Mouse (Mus musculus) neutrophil, adult 5-6 weeks (primary cell): ENCODE results near the gene Plekhm3. TPM values are rescaled to one million over a fixed set of nuclear protein-coding genes. Genes with fewer than 3 reads are reported as not detected.
A peak's percentile ranks its signal among the peaks of the same experiment; 100 is the strongest.

Source experiments
- ATAC-seq: fragments of 151-379, 151-347 bp; 2 replicates; pipeline ENCODE4 v1.8.0; 2017; ENCODE audit warnings: mild to moderate bottlenecking, moderate TSS enrichment; ENCODE audit not compliant: insufficient number of reproducible peaks, poor library complexity, low FRiP score, severe bottlenecking; ENCODE audit errors: extremely low read depth
- total RNA-seq: library from RNA; stranded (forward); fragments of 200-1000 nt; gene quantifications from 2 replicates; pipeline ENCODE4 v1.2.3, GENCODE M21; 2017

Plekhm3 gene
- total RNA-seq, 1 experiment from 2014 or later: 60.1 TPM

DNA sequence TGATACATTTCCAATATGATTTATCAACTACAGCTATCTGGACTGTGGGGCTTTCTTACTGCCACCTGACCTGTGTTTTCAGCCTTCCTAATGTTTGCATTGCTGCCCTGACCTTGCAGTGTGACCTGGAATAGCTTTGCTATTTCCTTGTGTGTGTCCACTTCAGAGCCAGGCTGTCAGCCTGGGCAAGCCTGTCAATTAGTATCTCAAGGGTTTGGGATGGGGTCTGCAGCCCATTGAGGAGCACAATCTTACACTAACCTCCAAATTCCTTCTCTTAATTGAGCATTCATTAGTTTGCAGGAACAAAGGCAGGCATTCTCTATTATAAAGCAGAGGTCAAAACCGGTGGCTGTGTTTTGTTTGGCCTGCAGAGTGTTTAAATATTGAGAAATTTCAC lies 107.6 kb downstream of the Plekhm3 start:
- no peak for ATAC-seq

DNA sequence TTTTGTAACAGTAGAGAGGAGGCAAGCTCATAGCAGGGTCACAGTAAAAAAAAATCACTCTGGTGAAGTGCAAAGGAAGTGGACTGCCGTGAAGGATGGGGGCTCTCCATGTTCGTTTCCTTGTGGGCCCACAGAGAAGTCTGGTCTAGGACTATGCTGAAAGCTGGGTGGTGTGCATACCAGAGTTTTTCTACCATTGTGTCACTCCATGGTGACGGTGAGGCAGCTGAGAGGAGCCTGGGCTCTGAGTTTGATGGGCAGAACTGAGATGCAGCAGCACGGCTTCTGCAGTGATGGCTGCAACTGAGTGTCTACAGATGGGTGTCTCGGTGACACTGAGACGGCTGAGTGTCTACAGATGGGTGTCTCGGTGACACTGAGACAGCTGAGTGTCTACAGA lies 108.5 kb downstream of the Plekhm3 start:
- ATAC-seq: no peak

DNA sequence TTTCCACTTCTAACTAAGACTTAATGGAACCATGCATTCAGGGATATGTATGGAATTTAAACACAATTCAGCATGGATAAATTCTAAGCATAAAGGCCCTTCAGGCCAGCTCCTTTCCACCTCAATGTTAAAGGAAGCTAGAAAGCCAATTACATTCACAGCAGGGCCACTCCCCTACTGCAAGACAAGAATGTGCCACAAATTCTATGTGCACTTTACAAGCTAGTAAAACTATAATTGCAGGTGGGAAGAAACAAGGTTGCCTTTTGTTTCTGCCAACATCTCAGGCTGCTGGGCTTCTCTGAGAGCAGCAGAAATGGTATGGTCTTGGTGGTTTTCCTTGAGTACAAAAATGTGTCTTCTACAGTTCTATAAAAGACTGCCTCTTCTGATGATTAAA lies 109.1 kb downstream of the Plekhm3 start:
- no peak for ATAC-seq

DNA sequence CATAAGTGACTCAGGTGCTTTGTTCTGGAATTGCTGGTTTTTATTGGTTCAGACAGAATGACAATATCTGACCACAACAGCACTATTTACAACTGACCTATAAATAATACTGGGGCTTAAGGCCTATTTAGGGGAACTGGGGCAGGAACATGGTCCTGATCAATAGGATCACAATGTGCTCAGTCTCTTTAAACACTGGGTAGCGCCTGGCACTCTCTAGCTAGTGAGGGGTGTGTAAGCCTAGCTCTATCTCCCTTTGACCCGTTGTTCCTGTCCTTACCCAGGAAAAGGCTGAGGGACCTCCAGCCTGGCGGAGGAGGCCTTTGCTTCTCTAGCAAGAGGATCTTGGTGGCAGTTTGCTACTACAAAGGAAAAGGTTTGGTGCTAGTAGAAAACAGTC lies 111.6 kb downstream of the Plekhm3 start:
- no peak for ATAC-seq

DNA sequence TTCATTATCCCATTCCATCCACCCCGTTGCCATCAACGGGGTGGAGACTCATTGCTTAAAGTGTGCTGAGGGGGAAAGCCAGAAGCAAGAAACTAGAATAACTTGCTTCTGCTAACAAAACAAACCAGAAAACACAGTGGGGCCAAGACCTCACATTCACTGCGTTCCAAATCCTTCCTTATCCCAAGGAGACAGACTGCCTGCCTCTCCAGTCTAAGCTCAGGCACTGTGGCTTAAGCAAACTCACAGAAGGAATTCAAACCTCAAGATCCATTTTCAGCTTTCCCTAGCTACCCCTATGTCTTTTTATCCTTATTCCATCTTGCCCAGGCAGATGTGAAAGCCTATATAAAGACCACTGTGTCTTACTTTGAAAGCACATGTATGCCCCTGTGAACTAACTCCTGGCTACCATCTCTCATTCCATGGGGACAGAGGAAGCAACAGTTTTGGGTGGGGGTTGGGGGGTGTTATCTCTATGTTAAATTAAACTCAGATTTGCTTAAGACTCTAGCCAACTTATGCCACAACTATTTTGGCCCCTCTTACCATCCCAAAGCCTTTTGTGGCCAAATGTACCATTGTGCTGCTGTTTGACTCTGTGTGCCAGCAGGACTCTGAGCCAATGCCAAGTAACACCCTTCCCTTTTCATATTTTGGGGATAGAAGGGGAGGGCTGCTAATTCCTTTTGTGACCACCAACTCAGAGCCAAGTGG lies 112.6 kb downstream of the Plekhm3 start:
- ATAC-seq: no peak

DNA sequence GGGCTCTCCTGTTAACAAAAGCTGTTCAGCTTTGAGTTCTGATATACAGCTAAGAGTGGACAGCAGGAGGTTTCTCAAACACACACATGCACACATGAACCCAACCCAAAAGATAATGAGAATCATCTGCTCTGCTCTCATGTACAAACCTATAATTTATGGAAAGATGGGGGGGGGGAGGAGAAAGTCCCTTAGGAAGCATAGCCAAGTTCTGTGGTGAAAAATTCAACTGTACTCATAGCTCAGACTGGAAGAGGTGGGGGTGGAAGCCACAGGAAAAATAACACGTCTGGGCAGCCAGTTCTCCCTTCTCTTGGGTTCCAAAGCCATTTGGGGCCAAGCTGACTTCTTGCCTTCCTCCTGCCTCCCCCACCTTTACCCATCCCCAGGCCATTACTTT lies 115.7 kb downstream of the Plekhm3 start:
- no peak for ATAC-seq

DNA sequence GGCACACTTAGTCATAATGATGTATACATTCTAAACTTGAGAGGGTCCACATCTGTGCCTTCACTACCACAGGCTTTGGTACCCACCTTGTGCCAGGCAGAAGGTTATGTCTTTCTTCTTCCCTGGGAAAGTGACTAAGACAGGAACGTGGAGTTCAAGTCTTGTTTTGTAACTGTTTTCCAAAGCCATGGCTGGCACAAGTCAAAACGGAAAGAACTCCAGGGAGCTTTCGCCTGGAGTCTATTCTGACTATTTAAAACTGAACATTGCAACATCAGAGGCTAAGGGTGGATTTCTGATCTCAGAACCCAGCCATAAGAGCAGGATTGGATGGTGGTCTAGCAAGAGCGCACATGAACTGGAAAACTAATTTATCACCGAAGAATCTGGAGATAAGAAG lies 120.0 kb downstream of the Plekhm3 start:
- ATAC-seq: no peak

DNA sequence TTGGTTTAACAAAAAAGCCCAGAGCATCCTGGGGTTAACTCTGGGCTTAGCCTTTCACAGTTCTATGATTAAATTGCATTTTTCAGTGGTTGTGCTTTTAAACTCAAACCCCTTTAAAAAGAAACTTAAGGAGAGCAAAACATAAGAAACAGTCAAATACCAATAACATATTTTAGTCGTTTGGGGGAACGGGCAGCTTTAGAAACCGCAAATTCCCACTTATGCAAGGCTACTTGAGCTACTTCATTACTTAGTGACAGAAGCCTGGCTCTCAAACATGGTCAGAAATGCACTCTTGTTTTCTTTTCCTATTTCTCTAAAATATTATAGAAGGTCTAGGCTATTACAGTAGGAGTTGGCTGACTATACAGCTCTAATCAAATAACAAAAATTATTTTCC lies 120.5 kb downstream of the Plekhm3 start:
- no peak for ATAC-seq

DNA sequence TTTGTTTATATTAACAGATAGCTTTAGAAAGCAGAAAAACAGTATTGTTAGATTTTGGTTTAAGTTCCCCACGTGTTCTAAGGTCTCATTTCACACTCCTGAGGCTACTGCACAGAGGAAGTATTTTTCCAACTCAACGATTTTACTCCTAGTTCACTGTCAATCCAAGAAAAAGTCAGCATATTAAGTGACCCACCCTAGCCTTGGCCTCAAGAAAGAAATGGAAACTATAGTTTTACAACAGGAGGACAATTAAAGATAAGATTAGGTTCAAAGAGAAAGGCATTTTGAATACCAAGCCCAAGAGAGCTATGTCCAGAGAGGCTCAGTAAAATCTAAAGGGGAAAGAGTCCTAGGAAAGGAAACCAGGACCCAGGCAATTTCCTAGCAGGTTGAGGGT lies 125.1 kb downstream of the Plekhm3 start:
- no peak for ATAC-seq

DNA sequence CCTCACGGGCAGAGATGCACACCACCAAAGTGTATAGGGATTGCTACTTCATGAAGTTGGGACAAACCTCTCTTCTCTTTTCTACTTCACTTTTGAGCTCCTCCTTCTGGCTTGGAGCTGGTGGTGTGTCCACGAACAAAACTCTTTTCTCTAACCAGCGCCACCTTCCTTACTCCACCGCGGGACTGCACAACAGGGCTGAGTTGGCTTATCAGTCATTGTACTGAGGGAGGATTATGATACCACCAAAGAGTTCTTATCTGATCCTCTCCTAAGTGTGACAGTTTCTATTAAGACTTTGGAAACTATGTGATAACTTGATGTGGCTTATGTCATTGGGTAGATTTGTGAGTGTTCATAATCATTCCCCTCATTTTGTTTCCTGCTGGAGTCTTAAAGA lies 129.2 kb downstream of the Plekhm3 start:
- no peak for ATAC-seq

DNA sequence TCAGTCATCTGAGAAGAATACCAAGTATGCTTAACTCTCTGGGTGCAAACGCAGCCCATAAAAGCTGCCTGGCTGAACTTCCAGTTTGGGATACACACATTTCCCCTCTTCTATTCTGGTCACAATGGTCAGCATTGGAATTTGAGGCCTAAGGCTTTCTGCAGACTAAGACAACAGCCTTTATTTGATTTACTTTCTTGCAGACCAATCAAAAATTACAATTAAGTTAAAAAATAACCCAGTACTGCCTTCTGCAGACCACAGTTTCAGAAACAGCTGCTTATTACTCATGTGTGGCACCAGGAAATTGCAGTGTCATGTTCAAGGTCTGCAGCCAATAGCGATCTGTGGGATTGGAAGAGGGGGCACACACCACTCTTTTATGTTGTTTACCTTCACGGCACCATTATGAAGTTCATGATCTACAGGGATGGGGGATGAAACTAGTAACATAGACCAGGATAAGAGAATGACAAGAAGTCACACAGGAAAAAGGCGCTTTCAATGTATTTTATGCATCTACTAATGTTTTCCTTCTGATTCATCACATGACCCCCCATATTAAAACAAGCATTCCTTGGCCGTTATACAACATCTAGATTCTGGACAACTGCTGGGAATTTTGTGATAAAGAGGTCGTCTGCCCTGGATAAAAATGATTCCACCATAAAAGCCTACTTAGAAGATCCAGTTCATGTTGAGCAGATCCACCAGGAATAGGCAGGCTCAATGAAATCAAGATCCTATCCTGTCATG lies 130.1 kb downstream of the Plekhm3 start:
- ATAC-seq: no peak

DNA sequence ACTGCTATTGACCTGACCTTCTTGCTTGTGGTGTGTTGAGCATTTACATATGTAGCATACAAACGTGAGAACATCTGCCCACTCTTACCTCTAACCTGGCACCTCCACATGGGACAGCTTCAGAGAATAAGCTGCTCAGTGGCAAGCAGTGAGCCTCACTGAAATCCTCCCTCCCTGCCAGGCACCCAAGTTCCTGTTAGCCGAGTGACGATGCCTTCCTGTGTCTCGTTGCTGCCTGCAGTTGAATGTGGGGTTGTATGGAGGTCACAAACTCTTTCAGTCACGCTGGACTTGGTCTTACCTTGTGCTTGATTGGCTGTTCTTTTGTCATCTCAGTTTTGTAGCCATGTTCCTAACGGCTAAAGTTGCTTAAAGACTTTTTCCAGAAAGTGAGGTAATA lies 133.1 kb downstream of the Plekhm3 start:
- peak; percentile 23; the same call in 1 of the 2 replicates for ATAC-seq

DNA sequence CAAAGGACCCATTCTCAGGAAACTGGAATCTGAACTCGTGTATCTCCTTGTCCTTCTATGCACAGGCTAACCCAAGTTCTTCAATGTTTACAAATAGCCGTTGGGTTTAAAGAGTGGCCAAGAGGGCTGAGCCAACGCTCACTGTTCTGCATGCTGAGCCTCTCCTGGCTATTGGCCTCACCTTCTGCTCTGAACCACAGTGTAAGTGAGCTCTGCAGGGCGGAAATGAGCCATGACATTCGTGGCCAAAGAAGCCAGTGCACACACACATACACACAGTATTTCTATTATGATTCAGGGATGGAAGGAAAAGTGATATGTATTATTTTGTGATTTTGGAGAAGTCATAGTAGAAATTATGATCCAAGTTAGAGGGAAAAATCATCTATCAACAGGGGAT lies 138.9 kb downstream of the Plekhm3 start:
- no peak for ATAC-seq

DNA sequence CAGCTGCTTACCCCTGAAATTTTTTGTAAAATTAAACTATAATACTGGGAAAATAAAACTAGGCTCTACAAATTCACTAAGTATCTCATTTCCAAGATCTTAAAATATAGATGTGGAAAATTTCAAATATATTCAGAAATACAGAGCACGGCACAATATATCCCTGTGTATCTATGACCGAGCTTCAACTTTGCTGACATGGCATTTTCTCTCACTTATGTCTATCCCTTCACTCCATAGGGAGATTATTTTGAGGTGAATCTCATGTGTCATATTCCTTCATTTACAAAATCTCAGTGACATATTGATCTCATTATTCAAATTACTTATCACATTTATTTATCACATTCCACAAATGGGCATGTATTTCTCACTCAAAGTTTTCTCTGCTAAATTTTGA lies 143.4 kb downstream of the Plekhm3 start:
- no peak for ATAC-seq

DNA sequence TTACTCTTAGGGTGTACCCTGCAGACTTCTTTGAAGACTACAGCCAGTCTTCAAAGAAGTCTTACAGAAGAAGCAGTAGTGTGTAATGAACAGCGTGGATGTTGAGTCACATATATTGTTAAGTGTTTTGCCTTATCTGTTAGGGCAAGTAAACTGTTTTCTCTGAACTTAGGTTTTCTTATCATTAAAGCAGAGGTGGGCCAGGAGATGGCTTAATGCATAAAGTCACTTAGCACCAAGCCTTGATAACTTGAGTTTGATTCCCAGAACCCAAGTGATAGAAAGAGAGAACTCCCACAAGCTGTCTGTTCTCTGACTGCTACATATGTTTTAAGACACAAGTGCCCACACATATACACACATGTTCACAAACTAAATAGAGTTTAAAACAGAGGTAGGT lies 144.7 kb downstream of the Plekhm3 start:
- no peak for ATAC-seq

DNA sequence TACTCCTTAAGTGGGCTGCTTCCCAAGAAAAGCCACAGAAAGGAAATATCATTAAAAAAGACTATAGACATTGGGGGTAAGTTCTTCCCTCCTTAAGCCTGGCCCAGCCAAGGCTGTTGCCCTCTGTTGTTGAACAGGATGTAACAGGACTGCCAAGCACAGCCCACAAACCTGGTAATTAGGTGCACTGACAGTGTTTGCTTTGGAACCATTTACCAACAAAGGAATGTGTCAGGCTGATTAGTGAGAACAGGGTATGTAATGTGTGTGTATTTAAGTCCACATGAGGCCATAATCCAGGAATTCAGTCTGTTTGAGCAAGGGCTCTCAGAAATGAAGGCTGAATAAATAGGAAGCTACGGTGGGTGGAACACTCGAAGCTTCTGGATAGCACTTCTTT lies 147.5 kb downstream of the Plekhm3 start:
- no peak for ATAC-seq

DNA sequence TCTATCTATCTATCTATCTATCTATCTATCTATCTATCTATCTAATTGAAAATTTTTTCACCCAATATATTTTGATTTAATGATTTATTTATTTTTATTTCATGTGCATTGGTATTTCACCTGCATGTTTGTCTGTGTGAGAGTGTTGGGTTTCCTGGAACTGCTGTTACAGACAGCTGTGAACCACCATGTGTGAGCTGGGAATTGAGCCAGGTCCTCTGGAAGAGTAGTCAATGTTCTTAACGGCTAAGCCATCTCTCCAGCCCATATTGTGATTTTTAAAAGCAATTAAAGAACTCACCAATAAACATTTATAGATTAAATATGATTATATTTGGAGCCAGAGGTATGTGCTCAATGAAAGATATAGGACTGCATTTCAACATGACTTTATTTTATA lies 148.9 kb downstream of the Plekhm3 start:
- no peak for ATAC-seq

DNA sequence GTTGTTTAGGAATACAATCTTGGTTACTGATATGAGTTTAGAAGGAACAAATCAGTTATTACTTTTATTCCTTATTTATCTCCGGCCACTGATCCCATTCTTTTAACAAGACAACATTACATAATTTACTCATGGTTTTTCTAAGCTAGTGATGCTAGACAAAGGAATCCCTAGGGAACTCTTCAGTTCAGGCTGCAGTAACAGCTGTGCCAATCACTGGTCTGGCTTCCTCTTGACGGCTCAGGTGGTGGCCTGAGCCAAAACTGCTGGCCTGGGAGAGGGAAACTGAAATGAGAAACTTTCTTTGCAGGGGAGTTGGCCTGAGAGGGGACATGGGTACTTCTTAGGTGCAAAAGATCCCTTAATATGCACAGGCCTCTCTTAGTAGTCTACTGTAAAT lies 151.4 kb downstream of the Plekhm3 start:
- no peak for ATAC-seq

DNA sequence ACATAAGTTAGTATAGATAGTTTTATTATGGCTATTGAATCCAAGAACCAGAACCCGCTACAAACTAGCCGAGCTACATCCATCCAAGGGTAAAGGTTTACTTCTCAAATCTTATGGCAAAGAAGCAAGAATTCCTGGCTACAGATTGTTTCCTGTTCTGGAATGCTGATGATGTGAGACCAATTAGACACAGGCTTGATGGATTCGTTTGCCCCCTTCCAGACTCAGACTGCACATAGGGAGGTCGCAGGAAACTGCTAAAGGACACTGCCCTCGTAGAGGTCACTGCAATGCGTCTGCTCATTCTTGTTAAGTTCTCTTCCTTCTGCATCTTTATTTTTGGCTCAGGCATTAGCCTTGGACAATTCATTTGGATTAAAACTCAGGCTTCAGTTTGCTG lies 154.0 kb downstream of the Plekhm3 start:
- ATAC-seq: no peak

DNA sequence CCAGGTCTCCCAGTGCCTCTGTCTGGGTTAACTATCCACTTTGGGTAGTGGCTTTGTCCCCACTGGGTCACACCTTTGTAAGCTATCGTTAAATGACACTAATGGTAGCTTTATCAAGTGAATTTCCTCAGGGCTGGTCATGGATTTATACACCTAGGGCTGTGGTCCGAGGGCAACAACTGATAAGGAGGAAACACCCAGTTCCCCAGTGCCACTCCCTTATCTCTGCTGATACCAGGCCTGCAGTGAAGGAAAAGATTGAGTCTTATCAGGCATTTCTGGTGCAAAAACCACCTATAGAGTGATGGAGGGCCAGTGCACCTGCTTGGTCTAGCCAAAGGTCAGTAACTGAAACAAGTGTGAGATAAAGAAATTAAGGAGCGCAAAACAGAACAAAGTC lies 159.0 kb downstream of the Plekhm3 start:
- no peak for ATAC-seq
